Mouse (Mus musculus) left cerebral cortex, postnatal 25 days (tissue): ENCODE measurements around the gene Tmem50b. TPM values are rescaled to one million over a fixed set of nuclear protein-coding genes. Genes with fewer than 3 reads are reported as not detected.
A peak's percentile ranks its signal among the peaks of the same experiment; 100 is the strongest.
"Not testable (repeated sequence)": the region's sequence is repeated elsewhere in the genome, so short reads cannot be mapped to it uniquely, and the experiment has no call there.

Experiments
- DNase-seq, 2 experiments: peaks; one replicate each; pipeline ENCODE4 v3.0.0; 2022; ENCODE audit warnings: low spot score in 2 of 2, mixed read lengths in 1 of 2
- intact Hi-C: fragments of 180-260 bp; cut with DNase I; formaldehyde crosslinking; loops from one replicate; pipeline ENCODE4 v1.15.1; 2025
- total RNA-seq, 2 experiments: library from RNA; stranded (reverse); gene quantifications; 2 replicates each; pipeline ENCODE4 v1.2.3; 2021

Gene Tmem50b
- total RNA-seq, 2 experiments from 2014 or later = 96.1 to 98.9 TPM

DNA sequence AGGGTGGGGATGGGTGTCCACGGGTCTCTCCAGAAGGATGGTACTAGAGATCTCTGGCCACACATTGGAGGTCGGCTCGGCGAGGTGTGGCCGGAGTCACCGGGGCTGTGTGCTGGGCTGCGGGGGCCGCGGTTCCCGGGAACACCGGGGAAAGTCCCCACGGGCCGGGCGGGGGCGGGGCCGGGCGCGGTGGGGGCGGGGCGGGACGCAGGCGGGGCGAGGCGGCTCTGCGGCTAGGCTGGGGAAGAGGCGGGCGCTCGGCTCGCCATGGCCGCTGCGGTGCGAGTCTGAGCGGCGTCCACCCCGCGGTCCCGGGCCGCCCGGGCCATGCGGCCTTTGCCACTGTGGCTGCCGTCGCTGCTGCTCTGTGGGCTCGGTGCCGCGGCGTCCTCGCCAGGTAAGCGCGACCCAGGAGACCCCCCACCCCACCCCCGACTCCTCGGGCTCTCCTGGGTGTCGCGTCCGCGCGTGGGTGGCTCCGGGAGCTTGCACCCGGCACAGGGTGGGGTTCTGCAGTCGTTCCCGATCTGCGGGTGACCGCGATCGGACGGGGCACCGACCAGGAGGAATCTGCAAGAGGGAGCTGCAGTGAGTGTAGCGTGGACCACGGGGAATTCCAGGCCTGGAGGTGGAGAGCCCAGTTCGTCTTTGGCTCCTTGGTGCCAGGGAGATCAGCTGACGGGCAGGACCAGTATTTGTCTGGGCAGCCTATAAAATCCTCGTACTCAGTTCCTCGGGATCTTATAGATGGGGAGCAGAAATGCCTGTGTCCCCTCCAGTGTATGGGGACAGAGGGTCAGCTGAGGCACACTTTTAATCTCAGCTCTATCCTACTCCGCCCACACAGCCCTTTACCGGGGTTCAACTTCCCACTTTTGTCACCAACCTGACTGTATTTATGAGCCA, 50.5 kb downstream of the Tmem50b start, which contains the start of gene Ifngr2:
Ifngr2 (plus strand) TSS at position 237 of the 906 bp plus-strand sequence.
- peak; percentile 37 to 64 for DNase-seq
- intact Hi-C loops = loop anchor here (5.0 kb wide), 1 partner anchor 35 kb away; no protein-coding TSS in a partner anchor

- intact Hi-C loops = loop anchor here (5.0 kb wide), 1 partner anchor 34 kb away; no protein-coding TSS in a partner anchor
- DNase-seq = peak in 1 of 2 experiments; percentile 36
Measured at GRCm38 (mm10) chr16:91546391-91546835, 51.2 kb downstream of the Tmem50b start.

DNA sequence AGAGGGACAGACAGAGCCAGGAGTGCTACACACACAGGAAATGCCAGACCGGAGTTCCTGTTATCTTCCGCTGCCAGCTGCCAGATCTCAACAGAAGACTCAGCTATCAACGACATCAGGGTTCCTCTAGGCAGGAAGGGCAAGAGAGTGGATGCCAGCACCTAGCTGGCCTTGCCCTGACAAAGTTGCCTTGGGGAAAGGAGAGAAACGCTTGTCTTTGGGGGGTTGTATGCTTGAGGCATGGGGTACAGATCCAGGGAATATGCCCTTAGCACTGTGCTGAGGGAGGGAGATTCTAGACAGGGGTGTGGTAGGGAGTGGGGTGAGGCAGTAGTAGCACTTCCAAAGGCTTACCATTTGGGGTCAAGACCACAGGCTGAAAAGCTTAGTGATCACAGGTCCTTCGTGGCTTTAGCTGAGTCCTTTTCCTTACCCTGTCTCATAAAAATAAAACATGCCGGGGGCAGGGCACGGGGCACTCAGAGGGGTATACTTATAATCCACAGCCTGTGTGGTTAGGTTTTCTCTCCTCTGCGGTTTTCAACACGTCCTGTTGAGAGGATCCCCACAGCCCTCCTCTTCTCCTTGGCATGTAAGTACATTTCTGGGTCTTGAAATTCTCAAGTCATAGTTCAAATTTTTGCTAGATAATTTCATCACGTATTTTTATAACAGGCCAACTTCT, 51.9 kb downstream of the Tmem50b start:
- no peak for DNase-seq
- intact Hi-C loops = loop anchor here (5.0 kb wide), 1 partner anchor 33 kb away; no protein-coding TSS in a partner anchor

DNA sequence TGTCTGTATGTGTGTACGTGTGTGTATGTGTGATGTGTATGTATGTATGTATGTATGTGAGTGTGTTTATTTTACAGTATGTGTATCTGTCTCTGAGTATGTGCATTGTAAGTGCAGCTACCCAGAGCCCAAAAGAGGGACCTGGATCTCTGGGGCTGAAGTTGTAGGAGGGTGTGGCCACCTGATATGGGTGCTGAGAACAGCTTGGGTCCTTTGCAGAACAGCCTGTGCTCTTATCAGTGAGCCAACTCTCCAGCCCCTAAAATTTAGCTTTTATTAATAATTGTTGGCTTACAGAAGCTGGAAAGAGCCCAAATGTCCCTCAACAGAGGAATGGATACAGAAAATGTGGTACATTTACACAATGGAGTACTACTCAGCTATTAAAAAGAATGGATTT, 54.0 kb downstream of the Tmem50b start:
- intact Hi-C loops = no loop called here
- DNase-seq = no peak

DNA sequence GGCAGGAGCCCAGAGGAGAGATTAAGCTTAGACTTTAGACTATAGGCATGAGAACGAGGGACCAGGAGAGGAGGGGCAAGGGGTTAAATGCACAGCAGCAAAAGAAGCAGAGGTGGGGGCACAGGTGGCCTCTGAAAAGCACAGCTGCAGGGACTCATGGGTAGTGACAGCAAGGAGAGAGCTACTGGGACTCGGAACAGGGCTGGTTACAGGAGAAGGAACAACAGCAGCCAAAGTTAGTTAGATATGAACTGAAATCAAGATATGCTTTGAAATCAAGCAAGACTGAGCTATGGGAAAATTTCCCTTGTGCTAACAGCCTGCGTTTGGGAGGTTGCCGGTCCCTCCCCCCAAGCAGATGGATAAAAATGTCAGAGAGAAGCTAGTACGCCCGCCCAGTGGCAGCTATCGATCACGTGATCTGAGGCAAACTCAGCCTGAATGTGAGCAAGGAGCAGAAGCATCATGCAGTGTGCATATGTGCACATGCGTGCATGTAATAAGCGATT, 56.0 kb downstream of the Tmem50b start:
- intact Hi-C loops = no loop called here
- peak in 1 of 2 experiments; percentile 59 for DNase-seq

GRCm38 (mm10) chr16:91538513-91538912, 59.1 kb downstream of the Tmem50b start:
- intact Hi-C loops = no loop called here
- no peak for DNase-seq

- DNase-seq = no peak
- intact Hi-C loops = no loop called here
Measured at GRCm38 (mm10) chr16:91538051-91538450, 59.5 kb downstream of the Tmem50b start.

GRCm38 (mm10) chr16:91537065-91537464, 60.5 kb downstream of the Tmem50b start:
- no peak for DNase-seq
- intact Hi-C loops = no loop called here

- intact Hi-C loops = no loop called here
- no peak for DNase-seq
Measured at GRCm38 (mm10) chr16:91536372-91536771, 61.2 kb downstream of the Tmem50b start.

DNA sequence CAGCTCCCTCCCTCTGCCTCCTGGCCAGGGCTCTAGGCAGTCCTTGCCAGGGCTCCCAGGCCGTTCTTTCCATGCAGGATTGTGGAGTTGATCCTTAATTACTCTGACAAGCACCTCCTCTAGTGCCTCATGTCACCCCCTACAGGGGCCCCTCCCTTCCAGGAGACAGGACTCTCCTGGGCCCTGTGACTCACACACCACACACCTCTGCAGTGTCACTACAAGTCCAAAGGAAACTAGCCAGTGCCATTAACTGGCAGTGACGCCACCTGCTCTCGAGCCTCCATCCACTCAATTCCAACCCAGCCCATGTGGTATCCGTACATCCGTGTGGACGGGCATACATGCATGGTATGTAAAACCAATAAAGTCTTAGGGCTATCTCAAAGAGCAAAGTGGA, 62.7 kb downstream of the Tmem50b start:
- intact Hi-C loops = no loop called here
- no peak for DNase-seq

DNA sequence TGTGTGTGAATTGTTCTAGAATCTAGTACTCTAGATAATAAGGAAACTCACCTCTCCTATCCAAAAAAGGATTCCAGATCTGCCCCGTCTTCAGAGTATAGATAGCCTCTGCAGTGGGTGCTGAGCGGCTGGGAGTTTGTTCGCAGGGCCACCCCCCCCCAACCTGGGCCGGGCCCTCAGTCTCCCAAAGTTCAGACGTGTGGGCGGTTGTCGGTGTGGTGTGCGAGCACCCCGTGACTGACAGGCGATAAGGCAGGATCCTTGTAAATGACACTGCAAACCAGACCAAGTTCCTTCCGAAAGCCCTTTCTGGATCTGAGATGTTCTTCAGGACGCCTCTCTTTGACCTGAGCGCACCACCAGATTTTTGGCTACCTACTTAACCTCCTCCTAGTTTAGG, 63.1 kb downstream of the Tmem50b start:
- DNase-seq = peak; percentile 31 to 62
- intact Hi-C loops = no loop called here

DNA sequence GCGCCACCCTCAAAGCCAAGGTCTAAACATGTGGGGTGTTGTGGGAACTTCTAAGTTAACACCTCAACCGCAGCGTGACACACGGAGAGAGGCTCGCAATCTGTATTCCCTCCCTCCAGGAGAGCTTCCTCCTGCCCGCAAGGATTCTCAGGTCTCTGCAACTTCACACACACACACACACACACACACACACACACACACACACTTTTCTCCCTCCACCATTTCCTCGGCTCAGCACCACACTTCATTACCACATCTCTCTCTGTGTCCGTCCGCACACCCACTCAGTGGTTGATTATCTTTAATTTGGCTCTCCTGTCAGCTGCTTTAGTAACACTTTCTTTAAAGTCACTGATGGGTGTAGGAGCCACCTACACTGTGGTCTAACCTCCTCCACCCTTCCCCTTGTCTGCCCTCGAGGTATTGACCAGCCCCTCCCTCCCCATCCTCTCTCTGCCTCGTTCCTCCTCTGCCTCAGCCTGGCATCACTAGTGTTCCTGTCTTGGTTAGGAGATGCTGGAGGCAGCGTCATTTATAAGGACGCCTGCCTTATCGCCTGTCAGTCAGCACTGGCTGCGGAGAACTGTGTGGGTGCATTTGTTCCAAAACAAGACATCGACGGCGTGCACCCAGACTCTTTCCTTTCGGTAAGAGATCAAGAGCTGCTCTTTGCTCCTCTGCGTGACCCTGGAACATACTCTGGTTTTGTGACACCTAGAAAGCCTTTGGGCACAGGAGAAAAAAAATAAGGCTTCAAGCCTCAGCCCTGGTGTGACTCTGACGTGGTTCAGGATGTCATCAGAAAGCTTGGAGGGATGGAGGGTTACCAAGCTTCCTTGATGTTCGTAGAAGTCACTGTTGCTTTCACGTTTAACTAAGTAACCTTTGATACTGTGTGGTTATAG, 64.3 kb downstream of the Tmem50b start:
- intact Hi-C loops = no loop called here
- peak in 1 of 2 experiments; percentile 48 for DNase-seq

DNA sequence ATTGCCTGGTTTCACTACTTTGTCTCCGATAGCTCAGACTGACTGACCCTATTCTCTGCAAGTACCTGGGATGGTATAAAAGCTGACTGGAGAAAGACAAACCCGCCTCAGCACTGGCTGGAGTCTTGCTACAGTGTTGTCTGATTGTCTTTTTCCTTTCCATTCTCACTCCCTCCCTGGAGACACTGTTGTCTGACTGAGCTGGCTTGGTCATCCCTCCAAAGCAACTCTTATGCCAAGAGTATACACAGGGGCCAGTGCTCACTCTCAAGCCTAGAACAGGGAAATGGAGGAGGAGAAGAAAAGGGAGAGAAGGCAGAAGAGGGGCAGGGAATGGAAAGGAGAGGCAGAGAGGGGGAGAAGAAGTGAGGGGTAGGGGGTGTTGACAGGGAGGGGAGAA, 65.2 kb downstream of the Tmem50b start:
- intact Hi-C loops = no loop called here
- DNase-seq = no peak

DNA sequence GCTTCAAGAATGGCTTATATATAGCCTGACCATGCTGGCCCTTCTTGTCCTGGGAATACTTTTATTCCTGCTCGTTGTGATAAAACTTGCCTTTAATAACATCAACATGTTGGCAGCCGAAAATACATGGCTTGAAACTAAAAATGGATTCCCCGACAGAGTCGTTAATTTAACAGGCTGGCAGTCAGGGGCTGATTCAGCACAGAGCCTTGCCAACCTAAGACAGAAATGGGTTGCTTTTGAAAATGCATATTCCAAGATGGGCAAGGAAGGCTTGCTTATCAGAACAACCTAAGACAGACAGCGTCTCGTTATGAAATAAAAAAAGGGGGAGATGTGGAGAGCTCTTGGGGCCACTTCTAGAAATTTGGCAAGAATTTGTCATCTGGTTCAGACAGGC, 65.7 kb downstream of the Tmem50b start:
- intact Hi-C loops = no loop called here
- peak in 1 of 2 experiments; percentile 17 for DNase-seq

DNA sequence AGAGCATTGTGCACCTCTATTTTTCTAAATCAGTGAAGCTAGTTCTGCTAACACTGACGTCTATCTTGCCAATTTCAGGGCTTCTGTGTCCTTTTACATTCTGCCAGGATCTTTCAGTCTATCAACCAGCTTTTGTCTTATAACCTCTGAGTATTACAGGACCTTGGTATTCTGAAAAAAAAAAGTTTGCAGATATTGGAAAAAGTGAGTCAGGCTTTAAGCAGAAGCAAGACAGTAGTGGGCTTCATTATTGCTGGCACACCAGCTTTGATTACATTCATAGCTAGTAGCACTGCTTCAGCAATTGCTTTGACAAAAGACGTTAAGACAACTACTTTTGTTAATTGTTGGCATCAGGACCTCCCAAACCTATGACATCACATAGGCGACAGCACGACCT, 66.8 kb downstream of the Tmem50b start:
- intact Hi-C loops, DNase-seq: not testable (repeated sequence)

DNA sequence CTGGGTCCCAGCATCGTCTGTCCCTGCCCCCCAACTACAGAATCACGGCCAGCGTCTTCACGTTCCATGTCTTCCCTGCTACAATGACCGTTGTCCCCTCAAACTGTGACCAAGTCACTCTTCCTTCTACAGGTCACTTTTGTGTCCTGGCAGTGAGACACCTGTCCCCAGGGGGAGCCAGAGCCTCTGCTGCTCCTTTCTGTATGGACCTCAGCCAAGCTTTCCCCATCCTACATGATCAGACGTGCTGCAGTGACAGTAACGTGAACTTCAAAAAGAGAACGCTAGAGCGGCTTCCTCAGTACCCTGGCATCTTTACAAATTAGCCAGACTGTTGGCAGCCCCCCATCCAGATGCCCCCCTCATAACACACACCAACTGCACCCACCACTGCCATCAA, 69.0 kb downstream of the Tmem50b start:
- DNase-seq = no peak

DNA sequence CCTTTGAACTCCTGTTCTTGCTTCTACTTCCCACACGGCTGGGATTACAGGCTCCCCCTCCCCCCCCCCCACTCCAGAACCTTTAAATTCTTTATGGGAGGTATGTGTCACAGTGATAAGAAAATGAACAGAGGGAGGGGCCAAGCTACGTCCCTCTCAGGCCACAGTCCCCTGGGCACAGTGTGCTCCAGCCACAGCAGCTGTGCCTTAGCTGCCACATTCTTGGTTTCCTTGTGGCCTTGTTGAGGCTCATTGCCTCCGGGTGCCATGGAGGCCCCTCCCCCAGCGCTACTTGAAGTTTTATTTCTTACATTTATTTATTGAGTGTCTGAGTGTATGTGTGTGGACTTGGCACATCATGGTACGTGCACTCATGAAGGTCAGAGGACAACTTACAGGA, 70.1 kb downstream of the Tmem50b start:
- intact Hi-C loops = no loop called here
- DNase-seq = no peak

More for the DNA sequence above, 69.0 kb downstream of the Tmem50b start:
- intact Hi-C loops = no loop called here

GRCm38 (mm10) chr16:91527051-91527450, 70.5 kb downstream of the Tmem50b start:
- intact Hi-C loops = no loop called here
- peak in 1 of 2 experiments; percentile 41 for DNase-seq

DNA sequence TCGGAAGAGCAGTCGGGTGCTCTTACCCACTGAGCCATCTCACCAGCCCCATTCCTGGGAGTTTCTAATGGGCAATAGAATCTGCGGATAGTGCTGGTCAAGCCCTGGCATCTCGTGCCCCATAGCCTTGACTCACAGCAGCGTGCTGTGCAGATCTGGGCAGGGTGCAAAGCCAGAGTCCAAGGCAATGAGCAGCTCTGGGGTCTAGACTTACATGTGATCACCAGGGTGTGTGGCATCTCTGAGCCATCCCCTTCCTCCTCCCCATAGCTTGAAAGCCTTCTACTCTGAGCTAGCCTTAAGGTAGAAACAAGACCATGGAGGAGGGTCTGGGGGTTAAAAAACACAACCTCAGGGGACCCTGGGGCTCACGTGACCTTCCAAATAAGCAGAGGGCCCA, 71.3 kb downstream of the Tmem50b start:
- intact Hi-C loops = no loop called here
- DNase-seq = no peak
